Mouse (Mus musculus): Measurements from ENCODE around the gene Rbm17.
"Not testable (repeated sequence)": the region's sequence is repeated elsewhere in the genome, so short reads cannot be mapped to it uniquely, and the experiment has no call there.

Gene Rbm17

GRCm38 (mm10) chr2:11604053-11604452 is at the start of gene Rbm17:
Gene Rbm17 (minus strand): TSS chr2:11604153.
- DNase-seq (ENCODE audit: low read depth, low spot score), result no peak

- peak; percentile 92 for DNase-seq (ENCODE audit: low read depth, low spot score)
Measured at GRCm38 (mm10) chr2:11653330-11653729, 49.4 kb upstream of the Rbm17 start.

GRCm38 (mm10) chr2:11652780-11653179 is 48.8 kb upstream of the Rbm17 start:
- DNase-seq (ENCODE audit: low read depth, low spot score), result peak; percentile 63

GRCm38 (mm10) chr2:11652196-11652595 is 48.2 kb upstream of the Rbm17 start:
- peak; percentile 52 for DNase-seq (ENCODE audit: low read depth, low spot score)

DNA sequence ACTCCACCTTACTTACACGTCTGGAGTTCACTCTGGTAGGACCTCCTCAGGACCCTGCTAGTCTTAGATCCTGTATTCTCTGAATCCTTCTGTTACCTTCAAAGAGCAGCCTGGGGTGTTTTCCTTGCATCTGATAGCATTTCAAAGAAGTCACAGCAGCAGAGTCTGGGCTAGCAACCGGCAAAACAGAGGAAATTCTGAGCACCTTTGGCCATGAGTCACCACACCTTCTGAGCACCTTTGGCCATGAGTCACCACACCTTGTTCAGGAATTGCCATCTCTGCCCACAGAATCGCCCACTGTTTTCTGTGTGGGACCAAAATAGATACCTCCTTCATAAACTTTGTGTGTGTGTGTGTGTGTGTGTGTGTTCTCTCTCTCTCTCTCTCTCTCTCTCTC is 47.5 kb upstream of the Rbm17 start:
- DNase-seq (ENCODE audit: low read depth, low spot score), result peak; percentile 74

- peak; percentile 53 for DNase-seq (ENCODE audit: low read depth, low spot score)
Measured at GRCm38 (mm10) chr2:11645297-11645696, 41.3 kb upstream of the Rbm17 start.

DNA sequence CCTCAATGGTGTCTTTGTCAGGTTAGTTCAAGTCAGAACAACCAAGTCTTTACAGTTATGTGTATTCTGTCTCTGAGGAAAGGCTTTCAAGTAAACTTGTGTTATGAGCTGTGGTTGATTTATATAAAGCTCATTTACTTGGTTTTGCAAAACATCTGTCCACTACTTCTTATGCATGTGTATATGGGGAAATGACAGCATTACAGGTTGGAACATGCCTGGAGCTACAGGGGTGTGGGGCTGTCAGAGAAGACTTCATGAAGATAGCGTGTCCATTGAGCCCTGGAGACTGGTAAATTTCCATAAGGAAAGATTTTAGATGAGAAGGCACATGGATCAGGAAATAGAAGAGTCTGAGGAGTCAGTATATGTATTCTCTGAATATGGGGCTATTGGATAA is 40.1 kb upstream of the Rbm17 start:
- no peak for DNase-seq (ENCODE audit: low read depth, low spot score)

DNA sequence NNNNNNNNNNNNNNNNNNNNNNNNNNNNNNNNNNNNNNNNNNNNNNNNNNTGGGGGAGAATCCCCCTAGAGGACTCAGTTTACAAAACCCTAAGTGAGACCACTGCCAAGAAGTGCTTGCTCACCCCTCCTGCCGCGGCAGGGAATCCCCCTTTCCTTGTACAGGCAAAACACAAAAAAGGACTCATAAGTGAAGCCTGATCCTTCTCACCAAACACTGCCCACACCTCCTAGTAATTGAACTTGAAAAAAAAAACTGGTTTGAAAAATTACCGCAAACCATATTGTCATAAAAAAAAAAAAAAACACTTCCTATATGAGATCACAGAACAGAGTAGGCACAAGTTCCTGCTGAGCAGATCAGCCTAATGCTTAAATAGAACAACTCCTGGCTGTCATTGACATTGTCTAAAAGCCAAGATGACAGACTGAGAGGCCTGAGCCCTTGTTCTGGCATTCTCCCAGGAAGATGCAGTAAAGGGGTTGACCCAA is 38.5 kb upstream of the Rbm17 start, which contains the start of gene Il2ra:
TSS of gene Il2ra (plus strand) at position 357 of the 491 bp plus-strand sequence.
- DNase-seq (ENCODE audit: low read depth, low spot score), result peak; percentile 78

DNA sequence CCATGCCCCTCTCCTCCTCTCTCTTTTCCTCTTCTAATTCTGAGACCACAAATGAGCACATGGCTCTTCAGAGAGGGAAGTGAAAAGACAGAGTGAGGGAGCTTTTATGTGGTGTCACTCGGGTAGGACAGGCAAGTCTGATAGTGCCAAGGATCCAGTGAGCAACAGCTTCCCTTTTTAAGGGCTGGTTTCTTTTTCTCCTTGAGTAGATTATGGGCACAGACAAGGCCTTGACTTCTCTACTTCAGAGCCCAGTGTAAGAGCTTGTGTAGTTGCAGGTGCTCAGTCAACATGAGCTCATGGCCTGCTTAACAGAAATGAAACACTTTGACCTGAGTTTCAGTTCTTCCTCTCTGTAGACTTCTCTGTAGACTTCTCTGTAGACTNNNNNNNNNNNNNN is 33.2 kb upstream of the Rbm17 start:
- DNase-seq (ENCODE audit: low read depth, low spot score), result peak; percentile 62

GRCm38 (mm10) chr2:11636138-11636480 is 32.2 kb upstream of the Rbm17 start:
- DNase-seq (ENCODE audit: low read depth, low spot score), result peak; percentile 69

DNA sequence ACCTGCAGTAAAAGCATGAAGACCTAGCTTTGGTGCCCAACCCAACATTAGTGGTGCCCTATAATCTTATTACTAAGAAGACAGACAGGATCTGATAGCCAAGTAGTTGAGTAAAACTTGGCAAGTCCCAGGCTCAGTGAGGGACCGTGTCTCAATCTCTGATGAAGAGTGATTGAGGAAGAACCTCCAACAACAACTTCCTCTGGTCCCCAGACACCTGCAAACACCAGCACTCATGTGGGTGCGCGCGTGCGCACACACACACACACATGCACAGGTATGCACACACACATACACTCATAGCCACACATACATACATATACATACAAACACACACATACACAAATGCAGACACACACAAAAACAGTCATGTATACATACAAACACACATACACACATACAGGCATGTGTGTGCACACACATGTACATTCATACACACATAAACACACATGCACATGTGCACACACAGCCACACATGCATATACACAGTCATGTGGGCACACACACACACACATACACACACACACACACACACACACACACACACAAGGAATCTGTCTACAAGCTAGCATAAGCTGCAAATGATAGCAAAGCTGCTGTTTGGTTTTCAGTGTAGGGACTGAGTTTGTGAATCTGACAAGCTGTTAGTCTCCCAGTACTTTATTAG is 31.7 kb upstream of the Rbm17 start:
- peak; percentile 72 for DNase-seq (ENCODE audit: low read depth, low spot score)

GRCm38 (mm10) chr2:11635035-11635434 is 31.1 kb upstream of the Rbm17 start:
- DNase-seq (ENCODE audit: low read depth, low spot score), result peak; percentile 80

GRCm38 (mm10) chr2:11625890-11626289 is 21.9 kb upstream of the Rbm17 start, which contains the start of gene Gm17490:
Gene Gm17490 (minus strand): TSS chr2:11626264.
- peak; percentile 64 for DNase-seq (ENCODE audit: low read depth, low spot score)

DNA sequence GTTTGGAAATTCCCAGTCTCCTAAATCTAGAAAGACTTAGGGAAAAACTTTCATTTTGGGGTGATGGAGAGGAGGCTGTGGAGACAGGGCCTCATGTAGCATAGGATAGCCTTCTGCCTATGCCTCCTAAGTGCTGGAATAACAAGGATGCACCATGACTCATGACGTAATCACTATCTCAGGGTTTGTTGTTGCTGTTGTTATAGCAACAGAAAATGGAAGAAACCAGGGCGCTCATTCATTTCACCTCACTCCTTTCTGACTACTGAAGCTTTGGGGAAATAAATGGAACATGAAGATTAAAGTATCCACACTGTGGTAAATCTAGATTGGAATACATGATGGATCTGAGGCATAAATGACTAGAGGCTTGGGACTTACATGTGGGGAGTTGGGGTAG is 19.8 kb upstream of the Rbm17 start:
- peak; percentile 47 for DNase-seq (ENCODE audit: low read depth, low spot score)

DNA sequence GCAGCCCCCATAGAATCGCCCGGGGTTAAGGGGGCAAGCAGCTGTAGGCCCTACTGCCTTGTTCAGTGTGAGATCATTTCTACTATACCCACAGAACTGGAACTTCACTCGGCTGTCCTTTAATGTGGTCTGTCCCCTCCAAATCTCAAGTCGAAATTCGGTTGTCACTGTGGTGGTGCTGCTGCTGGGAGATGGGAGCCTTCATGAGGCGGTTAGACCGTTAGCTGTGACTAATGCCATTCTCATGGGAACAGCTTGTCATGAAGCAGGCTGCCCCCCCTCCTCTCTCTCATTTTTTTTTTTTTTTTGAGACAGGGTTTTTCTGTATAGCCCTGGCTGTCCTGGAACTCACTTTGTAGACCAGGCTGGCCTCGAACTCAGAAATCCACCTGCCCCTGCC is 19.2 kb upstream of the Rbm17 start:
- peak; percentile 50 for DNase-seq (ENCODE audit: low read depth, low spot score)

GRCm38 (mm10) chr2:11619598-11619997 is 15.6 kb upstream of the Rbm17 start:
- DNase-seq (ENCODE audit: low read depth, low spot score), result peak; percentile 59

DNA sequence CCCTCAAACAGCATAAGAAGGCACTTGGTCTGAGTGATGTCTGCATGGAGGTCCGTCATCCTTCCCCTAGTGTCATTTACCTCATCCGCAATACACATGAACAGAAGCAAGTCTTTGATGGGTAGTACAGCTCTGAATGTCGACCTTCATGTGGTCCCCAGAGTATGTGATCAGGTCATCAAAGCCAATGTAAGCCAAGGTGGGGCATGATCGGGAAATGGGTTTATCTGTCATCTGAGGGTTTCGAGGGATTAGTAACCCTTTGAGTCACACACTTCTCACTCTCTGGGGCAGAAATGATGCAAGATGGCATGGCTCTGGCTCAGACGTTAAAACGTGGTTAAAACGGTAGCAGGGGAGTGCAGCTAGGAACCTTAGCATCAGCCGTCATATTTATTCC is 12.9 kb upstream of the Rbm17 start:
- DNase-seq (ENCODE audit: low read depth, low spot score), result peak; percentile 42

GRCm38 (mm10) chr2:11612939-11613338 is 9.0 kb upstream of the Rbm17 start:
- DNase-seq (ENCODE audit: low read depth, low spot score), result not testable (repeated sequence)

- DNase-seq (ENCODE audit: low read depth, low spot score), result not testable (repeated sequence)
Measured at GRCm38 (mm10) chr2:11606718-11607117, 2.8 kb upstream of the Rbm17 start.

GRCm38 (mm10) chr2:11604911-11605310 is 958 bp upstream of the Rbm17 start:
- DNase-seq (ENCODE audit: low read depth, low spot score), result no peak

GRCm38 (mm10) chr2:11602506-11603489 is 1.2 kb downstream of the Rbm17 start:
- peak; percentile 98 for DNase-seq (ENCODE audit: low read depth, low spot score)

DNA sequence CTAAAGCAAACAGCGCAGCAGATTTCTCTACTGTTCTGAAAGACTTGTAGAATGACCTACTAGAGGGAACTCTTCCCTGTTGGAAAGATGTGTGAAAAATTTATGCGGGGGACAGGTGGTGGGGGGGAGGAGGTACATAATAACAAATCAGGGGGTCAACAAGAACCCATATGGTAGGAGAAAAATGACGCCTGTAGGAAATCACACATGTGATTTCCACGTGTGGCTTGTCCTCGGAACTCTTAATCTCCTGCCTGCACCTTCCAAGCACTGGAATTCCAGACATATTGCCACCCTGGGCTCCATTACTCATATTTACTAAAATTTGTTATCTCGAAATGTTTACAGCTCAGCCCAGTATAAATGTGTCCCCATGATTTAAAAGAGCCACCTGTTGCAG is 2.2 kb downstream of the Rbm17 start:
- no peak for DNase-seq (ENCODE audit: low read depth, low spot score)

Data from CD4-positive, CD25-positive, alpha-beta regulatory T cell, adult 2 months (primary cell).